Mouse (Mus musculus) stomach, postnatal 0 days (tissue): ENCODE results near the gene Speer4f1.

ENCODE experiments used
- CTCF ChIP-seq: IDR thresholded peaks from 2 replicates; pipeline ENCODE4 v1.5.1; 2016; ENCODE audit warnings: antibody characterized with exemption, low read depth, mild to moderate bottlenecking, moderate library complexity
- EP300 ChIP-seq: optimal IDR thresholded peaks from 2 replicates; pipeline ENCODE3; 2016; ENCODE audit warnings: antibody characterized with exemption

DNA sequence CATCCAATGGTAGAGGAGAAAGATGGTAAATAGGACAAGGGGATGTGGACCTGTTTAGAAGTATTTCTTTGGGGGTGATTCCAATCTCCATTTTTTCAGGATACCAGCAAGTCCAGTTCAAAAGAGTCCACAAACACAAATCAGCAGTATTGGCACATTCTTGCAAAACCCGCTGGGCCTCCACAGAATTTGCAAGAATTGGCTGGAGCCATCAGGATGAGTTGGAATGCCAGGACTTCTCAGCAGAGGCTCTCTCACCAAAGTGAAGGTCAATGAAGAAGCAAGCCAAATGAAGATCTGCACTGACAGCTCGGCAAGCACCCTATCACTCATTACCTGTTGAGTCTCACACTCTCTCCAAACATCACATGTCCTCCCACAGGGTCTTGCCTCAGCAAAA is 19.7 kb downstream of the Speer4f1 start:
- TF ChIP-seq CTCF (no peak), EP300 (no peak)
